Mouse (Mus musculus) kidney, postnatal 10 days (tissue): ENCODE results near the gene Cyp3a13.
"Not testable (repeated sequence)": the region's sequence is repeated elsewhere in the genome, so short reads cannot be mapped to it uniquely, and the experiment has no call there.

Experiments used
- DNase-seq: peaks from one replicate; pipeline ENCODE4 v3.0.0; 2021; ENCODE audit warnings: mixed read lengths

Cyp3a13 gene

GRCm38 (mm10) chr5:137921532-137921931 is at the start of gene Cyp3a13:
Gene Cyp3a13, minus strand, starts transcription at chr5:137921619.
- no peak for DNase-seq

GRCm38 (mm10) chr5:137966492-137966891 is 45.1 kb upstream of the Cyp3a13 start:
- DNase-seq: no peak

- DNase-seq: no peak
Observed at GRCm38 (mm10) chr5:137962945-137963344, 41.5 kb upstream of the Cyp3a13 start, which contains the start of gene Gjc3. Gene Gjc3, minus strand, starts transcription at chr5:137963098.

- no peak for DNase-seq
Observed at GRCm38 (mm10) chr5:137956404-137956803, 35.0 kb upstream of the Cyp3a13 start.

GRCm38 (mm10) chr5:137951218-137951617 is 29.8 kb upstream of the Cyp3a13 start:
- peak; percentile 60 for DNase-seq

GRCm38 (mm10) chr5:137947303-137947702 is 25.9 kb upstream of the Cyp3a13 start:
- no peak for DNase-seq

GRCm38 (mm10) chr5:137943133-137943532 is 21.7 kb upstream of the Cyp3a13 start:
- DNase-seq: no peak

GRCm38 (mm10) chr5:137940948-137941347 is 19.5 kb upstream of the Cyp3a13 start:
- no peak for DNase-seq

- no peak for DNase-seq
Observed at GRCm38 (mm10) chr5:137937238-137937637, 15.8 kb upstream of the Cyp3a13 start.

- DNase-seq: no peak
Observed at GRCm38 (mm10) chr5:137936486-137936885, 15.1 kb upstream of the Cyp3a13 start.

GRCm38 (mm10) chr5:137933934-137934333 is 12.5 kb upstream of the Cyp3a13 start:
- not testable (repeated sequence) for DNase-seq

GRCm38 (mm10) chr5:137928439-137928838 is 7.0 kb upstream of the Cyp3a13 start:
- DNase-seq: no peak

GRCm38 (mm10) chr5:137922171-137922570 is 752 bp upstream of the Cyp3a13 start:
- DNase-seq: no peak

- DNase-seq: peak; percentile 43
Observed at GRCm38 (mm10) chr5:137915550-137915949, 5.9 kb downstream of the Cyp3a13 start.

- no peak for DNase-seq
Observed at GRCm38 (mm10) chr5:137914508-137914907, 6.9 kb downstream of the Cyp3a13 start.

- no peak for DNase-seq
Observed at GRCm38 (mm10) chr5:137909564-137910262, 11.7 kb downstream of the Cyp3a13 start.

GRCm38 (mm10) chr5:137897812-137898211 is 23.6 kb downstream of the Cyp3a13 start:
- no peak for DNase-seq

GRCm38 (mm10) chr5:137892954-137893353 is 28.5 kb downstream of the Cyp3a13 start:
- DNase-seq: no peak

GRCm38 (mm10) chr5:137887666-137888065 is 33.8 kb downstream of the Cyp3a13 start:
- DNase-seq: no peak

- DNase-seq: peak; percentile 83
Observed at GRCm38 (mm10) chr5:137885894-137886293, 35.5 kb downstream of the Cyp3a13 start.

GRCm38 (mm10) chr5:137883345-137883744 is 38.1 kb downstream of the Cyp3a13 start:
- DNase-seq: no peak

- no peak for DNase-seq
Observed at GRCm38 (mm10) chr5:137882922-137883321, 38.5 kb downstream of the Cyp3a13 start.

- peak; percentile 75 for DNase-seq
Observed at GRCm38 (mm10) chr5:137877860-137878259, 43.6 kb downstream of the Cyp3a13 start.

- DNase-seq: no peak
Observed at GRCm38 (mm10) chr5:137875054-137875453, 46.4 kb downstream of the Cyp3a13 start.

- DNase-seq: not testable (repeated sequence)
Observed at GRCm38 (mm10) chr5:137872381-137872702, 49.1 kb downstream of the Cyp3a13 start.
